Mouse (Mus musculus) cortical plate, adult 2 months (tissue): Measurements from ENCODE around the gene Mdm4. TPM values are rescaled to one million over a fixed set of nuclear protein-coding genes. Genes with fewer than 3 reads are reported as not detected.

Experiments used
- H3K27ac ChIP-seq: fragments of 200-500 bp; 2 replicates; pipeline ENCODE4 v1.5.1; 2012; ENCODE audit warnings: low read length, control low read depth, inconsistent platforms; ENCODE audit not compliant: insufficient read depth
- H3K4me1 ChIP-seq: fragments of 200-500 bp; 2 replicates; pipeline ENCODE4 v1.6.1; 2011; ENCODE audit warnings: low read length; ENCODE audit not compliant: control insufficient read depth, insufficient read depth
- H3K4me3 ChIP-seq: fragments of 200-500 bp; 2 replicates; pipeline ENCODE4 v1.5.1; 2011; ENCODE audit warnings: mild to moderate bottlenecking, low read length, control low read depth; ENCODE audit not compliant: insufficient read depth
- CTCF ChIP-seq: fragments of 200-500 bp; IDR thresholded peaks from 2 replicates; pipeline ENCODE4 v1.5.1; 2011; ENCODE audit warnings: mild to moderate bottlenecking, control low read depth, low read length; ENCODE audit not compliant: insufficient read depth; ENCODE audit errors: extremely low read depth
- POLR2A ChIP-seq: fragments of 200-500 bp; IDR thresholded peaks from 2 replicates; pipeline ENCODE4 v1.6.1; 2011; ENCODE audit warnings: mild to moderate bottlenecking, low read length, control low read depth; ENCODE audit not compliant: insufficient read depth; ENCODE audit errors: extremely low read depth
- polyA plus RNA-seq: library from polyadenylated mRNA; depleted of rRNA; stranded (reverse); fragments of >200 nt; gene quantifications from 2 replicates; pipeline ENCODE4 v1.2.3, GENCODE M21; 2012; rRNA removed

Mdm4 gene
- 67.3 and 68.3 TPM in 2 replicates for polyA plus RNA-seq

DNA sequence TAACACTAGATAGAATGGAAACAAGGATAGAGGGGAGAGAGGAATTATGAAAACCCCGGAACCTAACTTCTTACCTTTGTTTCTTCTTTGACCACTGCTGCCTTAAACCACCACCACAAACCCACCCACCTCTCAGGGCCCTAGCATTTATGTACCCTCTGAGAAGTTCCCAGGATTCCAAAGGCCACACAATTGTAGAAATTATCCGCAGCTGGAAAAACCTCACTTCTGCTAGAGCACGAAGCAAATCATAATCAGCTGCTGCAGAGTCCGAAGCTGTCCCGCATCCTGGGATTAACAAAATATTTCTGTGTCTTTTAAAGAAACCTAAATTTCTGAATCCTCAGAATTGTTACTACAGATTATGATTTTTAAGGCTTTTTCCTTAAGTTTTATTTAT lies at the start of gene Mdm4:
Mdm4 (minus strand) TSS at position 101 of the 400 bp plus-strand sequence.
- H3K4me3 ChIP-seq: no peak within 1 kb of the TSS
- TF ChIP-seq POLR2A (no peak), CTCF (no peak)
- no peak within 1 kb of the TSS for H3K27ac ChIP-seq
- H3K4me1 ChIP-seq: no peaks in the 10 kb centered on the region

DNA sequence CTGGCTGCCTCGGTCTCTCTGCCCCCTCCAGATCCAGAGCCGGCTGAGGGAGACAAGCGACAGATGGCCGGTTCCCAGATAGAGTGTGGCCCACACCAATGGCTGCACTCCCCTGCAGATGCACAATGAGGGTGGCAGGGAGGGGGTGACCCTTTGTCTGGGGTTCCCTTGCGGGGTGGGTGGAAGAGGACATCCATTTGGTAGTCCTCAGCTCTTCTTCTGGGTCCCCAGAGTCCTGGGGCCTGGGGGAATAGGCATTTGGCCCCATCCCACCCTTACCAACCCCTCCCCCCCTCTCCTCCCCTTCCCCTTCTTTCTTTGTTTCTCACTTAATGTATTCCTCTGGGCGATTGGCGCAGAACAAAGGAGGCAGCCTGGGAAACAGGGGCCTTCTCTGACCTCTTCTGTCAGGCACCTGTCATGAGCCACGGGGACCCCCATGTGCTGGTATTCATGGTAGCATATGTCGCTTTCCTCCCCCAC lies 49.8 kb upstream of the Mdm4 start:
- no peak overlapping the region for H3K4me3 ChIP-seq
- TF ChIP-seq POLR2A (no peak), CTCF (no peak)
- no peaks in the 10 kb centered on the region for H3K4me1 ChIP-seq
- H3K27ac ChIP-seq: no peak overlapping the region

DNA sequence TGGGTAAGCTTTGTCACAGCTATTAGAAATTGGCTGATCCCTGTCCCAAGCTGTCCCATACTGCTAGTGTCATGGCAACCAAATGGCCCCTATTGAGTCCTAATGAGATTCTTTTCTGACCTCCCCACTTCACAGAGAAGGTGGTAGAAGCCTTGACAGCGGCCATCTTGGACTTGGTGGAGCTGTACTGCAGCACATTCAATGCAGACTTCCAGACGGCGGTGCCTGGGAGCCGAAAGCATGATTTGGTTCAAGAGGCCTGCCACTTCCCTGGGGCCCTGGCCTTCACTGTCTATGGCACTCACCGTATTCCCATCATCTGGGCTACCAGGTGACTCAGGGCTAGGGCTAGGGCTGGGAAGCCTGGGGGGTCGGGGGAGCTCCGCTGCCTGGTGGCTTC lies 49.1 kb upstream of the Mdm4 start:
- no peak overlapping the region for H3K27ac ChIP-seq
- no peak overlapping the region for H3K4me3 ChIP-seq
- no peaks in the 10 kb centered on the region for H3K4me1 ChIP-seq
- TF ChIP-seq POLR2A (no peak), CTCF (no peak)

DNA sequence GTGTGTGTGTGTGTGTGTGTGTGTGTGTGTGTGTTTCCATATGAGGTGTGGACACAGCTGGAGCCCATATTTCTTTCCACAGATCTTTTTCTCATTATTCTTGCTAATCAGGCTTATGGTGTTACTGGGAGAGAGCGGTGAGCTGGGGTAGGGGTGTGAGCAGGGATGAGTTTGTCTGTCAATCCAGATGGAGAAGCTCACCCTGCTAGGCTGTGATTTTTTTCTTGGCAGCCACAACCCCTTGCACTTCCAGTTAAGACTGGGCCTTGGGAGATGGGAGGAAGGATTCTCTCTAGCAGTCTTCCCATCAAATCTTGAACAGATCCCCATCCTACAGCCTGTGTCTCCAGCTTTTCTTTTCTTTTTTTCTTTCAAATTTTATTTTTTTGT lies 48.0 kb upstream of the Mdm4 start:
- no peak overlapping the region for H3K4me3 ChIP-seq
- no peaks in the 10 kb centered on the region for H3K4me1 ChIP-seq
- H3K27ac ChIP-seq: no peak overlapping the region
- TF ChIP-seq POLR2A (no peak), CTCF (no peak)

DNA sequence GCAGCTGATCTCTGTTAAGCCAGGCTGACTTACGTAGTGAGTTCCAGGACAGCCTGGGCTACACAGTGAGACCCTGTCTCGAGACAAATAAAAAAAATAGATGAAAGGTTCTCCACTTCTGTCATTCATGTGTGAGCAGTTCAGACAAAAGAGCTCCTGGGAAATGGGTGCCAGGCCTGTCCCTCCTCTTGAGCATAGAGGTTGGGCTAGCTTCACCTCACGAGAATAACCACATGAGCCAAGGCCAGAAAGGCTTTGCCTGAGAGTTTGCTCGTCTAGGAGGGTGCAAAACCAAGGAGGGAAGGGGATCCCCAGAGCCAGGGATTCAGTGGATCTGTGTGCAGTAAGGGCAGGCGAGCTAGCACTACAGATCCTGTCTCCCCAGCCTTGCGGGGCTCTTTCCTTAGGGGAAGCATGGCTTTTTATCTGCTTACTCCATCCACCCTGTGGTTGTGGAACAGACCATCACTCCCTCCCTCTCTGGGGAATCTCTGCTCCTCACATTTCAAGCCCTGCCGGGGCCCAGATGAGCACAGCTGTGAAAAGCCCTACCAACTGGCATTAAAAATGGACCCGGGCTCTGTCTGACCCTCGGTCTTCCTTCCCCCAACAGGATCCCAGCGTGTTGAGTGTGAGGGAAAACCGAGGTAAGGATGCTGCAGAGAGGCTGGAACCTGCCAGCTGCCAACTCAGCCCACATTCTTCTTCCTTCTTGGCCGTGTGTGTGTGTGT lies 47.4 kb upstream of the Mdm4 start:
- TF ChIP-seq POLR2A: no peak
- no peak for TF ChIP-seq CTCF
- Histone ChIP-seq H3K27ac (no peak overlapping the region), H3K4me1 (no peaks in the 10 kb centered on the region), H3K4me3 (no peak overlapping the region)

DNA sequence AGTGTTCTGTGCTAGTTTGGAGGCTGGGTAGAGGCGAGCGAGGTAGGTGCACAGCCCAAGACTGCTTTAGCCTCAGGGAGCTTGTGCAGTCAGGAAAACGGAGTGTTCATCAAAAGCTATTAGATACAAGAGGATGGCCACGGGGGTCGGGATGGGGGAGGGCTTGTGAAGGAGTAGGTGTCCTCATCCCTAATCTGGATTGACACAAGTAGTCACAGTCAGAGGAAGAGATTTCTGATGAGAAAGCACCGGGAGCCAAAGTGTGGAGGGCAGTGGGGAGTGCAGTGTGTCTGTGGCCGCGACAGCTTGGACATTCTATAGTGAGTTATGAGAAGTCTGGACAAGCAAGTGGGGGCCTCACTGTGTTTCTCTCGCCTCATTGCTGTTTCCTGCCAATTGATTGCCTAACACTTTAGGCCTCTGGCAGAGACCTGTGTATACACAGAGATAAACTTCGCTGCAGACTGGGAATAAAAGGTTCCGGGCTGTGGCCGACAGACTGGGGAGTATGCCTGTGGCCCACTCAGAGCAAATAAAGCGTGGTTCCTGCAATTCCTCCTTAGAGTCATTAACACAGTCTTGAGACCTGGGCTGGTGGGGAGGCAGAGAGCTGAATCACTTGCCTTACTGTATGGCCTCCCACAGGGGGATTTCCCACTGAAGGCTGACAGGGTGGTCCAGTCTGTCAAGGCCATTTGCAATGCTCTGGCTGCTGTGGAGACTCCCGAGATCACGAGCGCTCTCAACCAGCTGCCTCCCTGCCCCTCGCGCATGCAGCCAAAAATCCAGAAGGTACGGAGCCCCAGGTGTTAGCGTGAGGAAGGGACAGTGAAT lies 46.5 kb upstream of the Mdm4 start:
- no peak overlapping the region for H3K4me3 ChIP-seq
- no peak overlapping the region for H3K27ac ChIP-seq

DNA sequence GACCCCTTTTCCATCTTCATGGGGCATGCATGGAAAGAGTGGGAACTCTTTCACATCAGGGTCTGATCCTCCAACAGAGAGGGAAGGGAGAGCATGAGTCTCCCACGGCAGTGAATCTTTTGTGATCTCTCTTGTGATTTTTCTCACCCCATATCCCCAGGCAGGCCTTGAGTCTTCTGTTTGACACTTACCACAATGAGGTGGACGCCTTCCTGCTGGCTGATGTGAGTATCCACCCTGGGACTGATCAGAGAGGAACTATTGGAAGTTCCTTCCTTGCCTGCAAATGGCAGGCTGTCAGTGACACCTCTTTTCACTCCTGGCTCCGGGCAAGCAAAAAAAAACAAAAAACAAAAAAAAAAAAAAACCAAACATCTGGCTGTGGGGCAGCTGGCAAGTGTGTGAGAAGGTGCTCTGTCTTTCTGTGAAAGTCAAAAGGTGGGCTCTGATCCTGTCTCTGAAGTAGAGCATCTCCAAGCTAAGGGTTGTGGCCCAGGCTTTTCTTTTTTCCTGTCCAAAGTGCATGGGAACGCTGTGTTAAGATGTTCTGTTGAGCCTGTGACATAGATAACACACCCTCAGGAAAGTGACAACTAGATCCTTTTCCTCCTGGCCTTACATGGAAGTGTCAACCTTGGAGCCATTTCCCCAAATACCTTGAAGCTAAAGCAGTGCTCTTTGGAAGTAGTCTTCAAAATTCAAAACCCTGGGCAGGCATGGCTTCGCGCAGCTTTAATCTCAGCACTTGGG lies 45.5 kb upstream of the Mdm4 start:
- H3K4me1 ChIP-seq: peaks cover 4% of the 10 kb centered on the region; the same call in 1 of the 2 replicates
- no peak for TF ChIP-seq POLR2A
- no peak for TF ChIP-seq CTCF
- H3K4me3 ChIP-seq: no peak overlapping the region
- H3K27ac ChIP-seq: no peak overlapping the region

More for the DNA sequence above, 46.5 kb upstream of the Mdm4 start:
- no peak for TF ChIP-seq CTCF
- no peak for TF ChIP-seq POLR2A
- H3K4me1 ChIP-seq: no peaks in the 10 kb centered on the region

DNA sequence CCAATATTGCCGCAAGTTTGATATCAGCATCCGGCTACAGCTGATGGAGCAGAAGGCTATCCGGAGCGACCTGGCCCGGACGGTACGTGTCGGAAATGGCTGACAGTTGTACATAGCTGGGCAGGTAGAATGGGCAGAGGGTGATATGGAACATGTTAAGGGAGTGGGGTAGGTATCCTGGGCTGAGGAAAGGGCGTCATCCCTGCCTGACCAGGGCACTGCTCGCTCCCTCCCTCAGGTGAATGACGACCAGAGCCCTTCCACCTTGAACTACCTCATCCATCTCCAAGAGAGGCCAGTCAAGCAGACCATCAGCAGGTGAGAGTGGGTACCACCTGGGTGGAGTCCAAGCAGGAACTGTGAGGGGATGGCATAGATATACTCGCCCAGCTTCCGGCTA lies 44.2 kb upstream of the Mdm4 start:
- H3K4me3 ChIP-seq: no peak overlapping the region
- peaks cover 4% of the 10 kb centered on the region; the same call in 1 of the 2 replicates for H3K4me1 ChIP-seq
- TF ChIP-seq POLR2A: no peak
- H3K27ac ChIP-seq: no peak overlapping the region

DNA sequence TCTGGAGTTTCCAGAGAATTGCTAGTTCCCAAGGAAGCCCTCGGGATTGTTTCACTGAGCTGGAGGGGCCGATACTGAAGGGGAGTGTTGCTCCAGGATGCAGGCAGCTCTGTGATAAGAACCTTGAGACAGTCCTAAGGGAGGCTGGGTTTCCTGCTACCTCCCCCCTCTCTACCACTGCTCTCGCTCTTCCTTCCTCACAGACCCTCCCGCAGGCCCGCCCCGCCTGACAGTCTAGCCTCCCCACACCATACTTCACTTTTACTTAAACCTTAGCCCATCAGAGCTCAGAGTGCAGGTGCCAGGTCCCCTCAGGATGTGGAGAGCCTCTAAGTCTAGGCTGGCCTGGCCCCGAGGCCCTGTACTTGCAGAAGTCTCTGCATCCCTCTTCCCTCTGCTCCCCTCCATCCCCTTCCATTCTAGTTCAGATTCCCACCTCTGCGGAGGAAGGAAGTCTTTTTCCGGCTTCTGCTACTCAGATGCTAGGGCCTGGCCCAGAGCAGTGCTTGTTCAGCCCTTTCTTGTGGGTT lies 43.0 kb upstream of the Mdm4 start:
- TF ChIP-seq POLR2A (no peak), CTCF (no peak)
- Histone ChIP-seq H3K27ac (no peak overlapping the region), H3K4me1 (peaks cover 4% of the 10 kb centered on the region; the same call in 1 of the 2 replicates), H3K4me3 (no peak overlapping the region)
